Mouse (Mus musculus) liver, adult 2 months (tissue): Measurements from ENCODE around the gene Dlg5. TPM values are rescaled to one million over a fixed set of nuclear protein-coding genes. Genes with fewer than 3 reads are reported as not detected.
A peak's percentile ranks its signal among the peaks of the same experiment; 100 is the strongest.

Experiments used
- DNase-seq: peaks from one replicate; pipeline ENCODE4 v3.0.0-alpha.2; 2011; ENCODE audit warnings: low read depth, low spot score; ENCODE audit errors: extremely low read depth
- H3K27ac ChIP-seq: fragments of 200-500 bp; replicated peaks from 2 replicates; pipeline ENCODE4 v1.5.1; 2012; ENCODE audit warnings: low read depth, mild to moderate bottlenecking, control low read depth, inconsistent platforms, low read length; ENCODE audit not compliant: insufficient read depth
- H3K27me3 ChIP-seq: fragments of 200-500 bp; 2 replicates; pipeline ENCODE4 v1.6.1; 2012; ENCODE audit warnings: mild to moderate bottlenecking, moderate library complexity, low read length, inconsistent platforms; ENCODE audit not compliant: control insufficient read depth, insufficient read depth
- H3K36me3 ChIP-seq: fragments of 200-500 bp; 2 replicates; pipeline ENCODE4 v1.6.1; 2012; ENCODE audit warnings: low read length, inconsistent platforms; ENCODE audit not compliant: control insufficient read depth, insufficient read depth
- H3K4me1 ChIP-seq: fragments of 200-500 bp; 2 replicates; pipeline ENCODE4 v1.6.1; 2011; ENCODE audit warnings: low read length; ENCODE audit not compliant: control insufficient read depth, insufficient read depth
- H3K4me3 ChIP-seq: fragments of 200-500 bp; 2 replicates; pipeline ENCODE4 v1.5.1; 2011; ENCODE audit warnings: low read depth, mild to moderate bottlenecking, control low read depth, low read length, moderate library complexity; ENCODE audit not compliant: insufficient read depth
- H3K79me2 ChIP-seq: fragments of 200-500 bp; 2 replicates; pipeline ENCODE4 v1.6.1; 2012; ENCODE audit warnings: inconsistent platforms, mild to moderate bottlenecking, low read length, moderate library complexity; ENCODE audit not compliant: control insufficient read depth, insufficient read depth
- H3K9ac ChIP-seq: fragments of 200-500 bp; 2 replicates; pipeline ENCODE4 v1.6.1; 2012; ENCODE audit warnings: low read depth, mild to moderate bottlenecking, control low read depth, inconsistent platforms, low read length
- CTCF ChIP-seq: fragments of 200-500 bp; IDR thresholded peaks from 2 replicates; pipeline ENCODE4 v1.5.1; 2011; ENCODE audit warnings: low read depth, low read length, control low read depth
- POLR2A ChIP-seq: fragments of 200-500 bp; IDR thresholded peaks from 2 replicates; pipeline ENCODE4 v1.6.1; 2011; ENCODE audit warnings: low read length, control low read depth; ENCODE audit not compliant: insufficient read depth; ENCODE audit errors: extremely low read depth
- WGBS: fragments of 180-500 bp; shearing (Covaris S2); methylation state at CpG from one replicate; pipeline ENCODE4 v1.1.7; 2018; 5-methylcytosine and 5-hydroxymethylcytosine counted together
- polyA plus RNA-seq: library from polyadenylated mRNA; depleted of rRNA; stranded (reverse); fragments of >200 nt; gene quantifications from 2 replicates; pipeline ENCODE4 v1.2.3, GENCODE M21; 2012
- total RNA-seq: library from RNA; depleted of rRNA; stranded (reverse); fragments of >200 nt; gene quantifications from 2 replicates; pipeline ENCODE4 v1.2.3, GENCODE M21; 2014

The Dlg5 gene
- total and polyA plus RNA-seq, 2 experiments, result 2.4 to 4.0 TPM

DNA sequence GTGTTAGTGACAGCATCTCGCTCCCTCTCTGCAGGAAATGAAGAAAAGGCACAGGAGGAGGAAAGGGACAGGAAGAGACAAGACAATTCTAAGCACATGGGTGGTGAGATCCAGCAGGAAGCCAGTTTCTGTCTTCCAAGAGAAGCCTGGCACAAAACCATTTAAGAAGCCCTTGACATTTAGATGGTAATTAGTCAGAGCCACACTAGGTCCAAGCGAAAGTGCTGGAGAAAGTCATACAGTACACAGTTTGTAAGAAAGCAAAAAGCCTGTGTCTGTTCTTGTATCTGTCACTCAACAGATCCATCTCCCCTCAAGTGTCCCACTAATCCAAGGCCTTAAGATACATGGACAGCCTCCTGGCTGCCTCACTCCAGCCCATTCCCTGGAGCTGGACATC is 3.7 kb downstream of the Dlg5 start:
- WGBS, result 85% methylated on average over 2 of the region's 2 CpGs

GRCm38 (mm10) chr14:24240831-24241230 is 4.9 kb downstream of the Dlg5 start:
- Histone ChIP-seq H3K4me1 (peaks cover 7% of the 10 kb centered on the region), H3K27ac (no peak overlapping the region), H3K27me3 (no peaks in the 10 kb centered on the region), H3K9ac (no peak overlapping the region), H3K36me3 (no peaks in the 10 kb centered on the region), H3K4me3 (no peak overlapping the region), H3K79me2 (peaks cover 4% of the 10 kb centered on the region; the same call in 1 of the 2 replicates)
- 87% methylated on average over 6 of the region's 6 CpGs for WGBS
- TF ChIP-seq POLR2A (no peak), CTCF (no peak)
- no peak for DNase-seq

More for the DNA sequence above, 3.7 kb downstream of the Dlg5 start:
- H3K79me2 ChIP-seq, result peaks cover 4% of the 10 kb centered on the region; the same call in 1 of the 2 replicates
- H3K27me3 ChIP-seq, result no peaks in the 10 kb centered on the region
- no peak for DNase-seq
- H3K9ac ChIP-seq, result no peak overlapping the region
- TF ChIP-seq POLR2A, result no peak
- TF ChIP-seq CTCF, result no peak
- H3K36me3 ChIP-seq, result no peaks in the 10 kb centered on the region
- H3K4me3 ChIP-seq, result no peak overlapping the region
- no peak overlapping the region for H3K27ac ChIP-seq
- peaks cover 7% of the 10 kb centered on the region for H3K4me1 ChIP-seq

- no peak for DNase-seq
- 84% methylated on average over 11 of the region's 11 CpGs for WGBS
- H3K36me3 ChIP-seq, result no peaks in the 10 kb centered on the region
- no peaks in the 10 kb centered on the region for H3K27me3 ChIP-seq
- peaks cover 4% of the 10 kb centered on the region; the same call in 1 of the 2 replicates for H3K79me2 ChIP-seq
- peaks cover 5% of the 10 kb centered on the region for H3K4me1 ChIP-seq
- H3K27ac ChIP-seq, result no peak overlapping the region
- H3K4me3 ChIP-seq, result no peak overlapping the region
- no peak overlapping the region for H3K9ac ChIP-seq
- TF ChIP-seq POLR2A (no peak), CTCF (peak; percentile 50)
Observed at GRCm38 (mm10) chr14:24239651-24240050, 6.1 kb downstream of the Dlg5 start.

DNA sequence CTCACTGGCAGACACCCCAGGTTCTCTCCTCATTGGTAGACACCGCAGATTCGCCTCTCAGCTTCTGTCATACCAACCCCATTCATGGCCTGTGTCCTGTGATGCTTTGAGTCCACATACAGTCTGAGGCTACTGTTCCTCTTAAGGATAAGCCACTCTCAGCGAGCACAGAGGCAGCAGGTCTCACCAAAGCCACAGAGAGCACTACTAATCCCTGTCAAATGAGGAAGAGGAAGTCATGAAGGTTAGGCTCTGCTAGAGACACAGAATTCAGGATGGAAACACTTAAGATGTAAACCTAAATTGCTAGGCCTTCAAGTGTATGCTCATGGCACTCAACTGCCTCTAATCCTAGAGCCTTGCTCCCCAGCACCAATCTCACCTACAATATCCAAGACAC is 9.8 kb downstream of the Dlg5 start:
- DNase-seq, result no peak
- H3K79me2 ChIP-seq, result peaks cover 4% of the 10 kb centered on the region
- H3K27me3 ChIP-seq, result no peaks in the 10 kb centered on the region
- no peak overlapping the region for H3K4me3 ChIP-seq
- H3K4me1 ChIP-seq, result no peaks in the 10 kb centered on the region
- no peak overlapping the region for H3K27ac ChIP-seq
- TF ChIP-seq CTCF (no peak), POLR2A (no peak)
- H3K36me3 ChIP-seq, result no peaks in the 10 kb centered on the region
- H3K9ac ChIP-seq, result no peak overlapping the region
- 97% methylated on average over 3 of the region's 3 CpGs for WGBS

DNA sequence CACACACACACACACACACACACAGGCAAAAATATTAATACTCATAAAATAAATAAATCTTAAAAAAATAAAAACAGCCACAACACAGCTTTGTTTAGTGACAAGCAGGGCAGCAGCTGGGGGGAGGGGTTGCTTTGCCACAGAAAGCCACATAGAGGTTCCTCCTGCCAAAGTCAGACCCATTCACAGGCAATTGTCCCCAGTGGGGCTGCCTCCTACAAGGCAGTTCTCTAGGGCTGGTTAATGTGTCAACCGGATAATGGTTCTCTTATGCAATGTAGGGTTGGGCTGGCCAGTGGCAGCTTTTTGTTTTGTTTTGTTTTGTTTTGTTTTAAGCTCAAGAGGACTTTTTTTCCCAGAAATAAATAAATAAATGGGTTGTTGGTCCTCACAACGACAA is 11.3 kb downstream of the Dlg5 start:
- no peaks in the 10 kb centered on the region for H3K27me3 ChIP-seq
- 33% methylated on average over 2 of the region's 2 CpGs for WGBS

More for the DNA sequence above, 11.3 kb downstream of the Dlg5 start:
- TF ChIP-seq POLR2A (no peak), CTCF (no peak)
- DNase-seq, result peak; percentile 50
- Histone ChIP-seq H3K9ac (no peak overlapping the region), H3K4me1 (no peaks in the 10 kb centered on the region), H3K79me2 (peaks cover 4% of the 10 kb centered on the region), H3K4me3 (no peak overlapping the region), H3K36me3 (no peaks in the 10 kb centered on the region), H3K27ac (no peak overlapping the region)
